Mouse (Mus musculus) urinary bladder, postnatal 4 days (tissue): ENCODE measurements around the gene Gm10666.
"Not testable (repeated sequence)": the region's sequence is repeated elsewhere in the genome, so short reads cannot be mapped to it uniquely, and the experiment has no call there.

Source experiments
- DNase-seq, 2 experiments: peaks; one replicate each; pipeline ENCODE4 v3.0.0; 2021 to 2022; ENCODE audit warnings: low spot score in 2 of 2

The Gm10666 gene

DNA sequence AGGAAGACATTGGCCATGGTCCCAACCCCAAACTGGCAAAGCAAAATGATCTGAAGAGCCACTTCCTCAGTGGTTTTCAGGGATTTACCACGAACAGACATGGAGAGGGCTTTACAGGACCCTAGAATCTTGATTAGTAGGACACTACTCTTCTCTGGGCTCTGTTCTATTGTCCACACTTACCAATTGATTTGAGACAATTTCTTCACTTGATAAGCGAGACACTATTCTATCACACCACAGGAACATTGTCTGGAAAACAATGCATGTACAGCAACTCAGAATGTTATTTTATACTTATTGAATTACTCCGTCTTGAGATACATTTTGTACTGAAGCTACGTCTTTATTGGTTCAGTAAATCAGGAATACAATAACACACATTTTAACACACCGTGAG, at the start of gene Gm10666:
Gene Gm10666, minus strand, starts transcription at position 101 of the 400 bp plus-strand sequence.
- DNase-seq: not testable (repeated sequence)

DNA sequence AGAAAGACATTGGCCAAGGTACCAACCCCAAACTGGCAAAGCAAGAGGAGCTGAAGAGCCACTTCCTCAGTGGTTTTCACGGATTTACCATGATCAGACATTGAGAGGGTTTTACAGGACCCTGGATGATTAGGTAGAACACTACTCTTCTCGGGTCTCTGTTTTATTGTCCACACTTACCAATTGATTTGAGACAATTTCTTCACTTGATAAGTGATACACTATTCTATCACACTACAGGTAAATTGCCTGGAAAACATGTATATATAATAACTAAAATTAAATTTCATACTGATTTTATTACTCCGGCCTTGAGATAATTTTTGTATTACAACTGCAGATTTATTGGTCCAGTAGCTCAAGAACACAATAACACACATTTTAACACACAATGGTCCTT, 29.4 kb upstream of the Gm10666 start, which contains the start of gene Vmn1r142:
Gene Vmn1r142, minus strand, starts transcription at position 101 of the 400 bp plus-strand sequence.
- not testable (repeated sequence) for DNase-seq

DNA sequence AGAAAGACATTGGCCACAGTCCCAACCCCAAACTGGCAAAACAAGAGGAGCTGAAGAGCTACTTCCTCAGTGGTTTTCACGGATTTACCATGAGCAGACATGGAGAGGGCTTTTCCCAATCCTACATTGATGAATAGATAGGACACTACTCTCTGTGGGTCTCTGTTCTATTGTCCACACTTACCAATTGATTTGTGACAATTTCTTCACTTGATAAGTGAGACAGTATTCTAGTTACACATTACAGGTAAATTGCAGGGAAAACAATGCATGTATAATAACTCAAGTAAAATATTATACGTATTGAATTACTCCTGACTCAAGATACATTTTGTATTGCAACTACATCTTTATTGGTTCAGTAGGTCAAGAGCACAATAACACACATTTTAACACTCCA, 16.4 kb downstream of the Gm10666 start, which contains the start of gene Gm16451:
Gene Gm16451, minus strand, starts transcription at position 101 of the 400 bp plus-strand sequence.
- DNase-seq: not testable (repeated sequence)
